Mouse (Mus musculus) ovary, postnatal 10 days (tissue): ENCODE measurements around the gene Myo1e.
"Not testable (repeated sequence)": the region's sequence is repeated elsewhere in the genome, so short reads cannot be mapped to it uniquely, and the experiment has no call there.

Experiments
- DNase-seq: peaks from one replicate; pipeline ENCODE4 v3.0.0; 2022; ENCODE audit warnings: low spot score

Myo1e gene

DNA sequence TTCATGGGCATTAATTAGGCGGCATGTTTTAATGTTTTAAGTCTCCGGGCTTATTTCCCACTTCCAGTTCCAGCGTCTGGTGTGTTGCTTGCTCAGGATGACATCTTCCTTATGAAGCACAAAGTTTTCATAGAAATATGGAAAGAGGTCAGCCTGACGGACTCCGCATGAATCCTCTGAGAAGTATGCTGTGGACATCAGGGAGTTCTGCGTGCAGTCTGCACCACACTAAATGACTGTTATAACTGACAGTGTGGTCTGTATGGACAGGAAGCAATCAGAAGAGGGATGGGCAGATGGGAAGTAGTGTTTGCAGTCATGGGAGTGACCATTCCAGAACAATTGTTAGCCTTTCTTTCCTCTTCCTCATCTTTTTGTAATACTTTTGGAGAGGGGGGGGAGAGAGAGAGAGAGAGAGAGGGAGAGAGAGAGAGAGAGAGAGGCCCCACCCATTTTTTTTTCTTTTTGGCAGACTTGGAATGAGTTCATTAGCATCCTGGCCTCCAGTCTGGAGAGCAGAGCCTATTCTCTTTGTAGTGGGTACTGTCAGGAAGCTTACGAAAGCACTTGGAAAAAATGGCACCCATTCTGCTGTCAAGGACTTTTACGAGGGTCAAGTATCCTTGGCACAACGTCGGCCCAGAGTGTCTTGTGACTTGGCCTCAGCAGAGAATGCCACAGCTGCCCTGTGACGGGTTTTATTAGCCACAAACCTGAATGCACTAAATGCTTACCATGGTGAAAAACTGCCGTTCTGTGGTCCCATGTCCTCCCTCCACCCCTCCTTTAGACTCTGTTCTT is 42.9 kb downstream of the Myo1e start:
- DNase-seq, result no peak

DNA sequence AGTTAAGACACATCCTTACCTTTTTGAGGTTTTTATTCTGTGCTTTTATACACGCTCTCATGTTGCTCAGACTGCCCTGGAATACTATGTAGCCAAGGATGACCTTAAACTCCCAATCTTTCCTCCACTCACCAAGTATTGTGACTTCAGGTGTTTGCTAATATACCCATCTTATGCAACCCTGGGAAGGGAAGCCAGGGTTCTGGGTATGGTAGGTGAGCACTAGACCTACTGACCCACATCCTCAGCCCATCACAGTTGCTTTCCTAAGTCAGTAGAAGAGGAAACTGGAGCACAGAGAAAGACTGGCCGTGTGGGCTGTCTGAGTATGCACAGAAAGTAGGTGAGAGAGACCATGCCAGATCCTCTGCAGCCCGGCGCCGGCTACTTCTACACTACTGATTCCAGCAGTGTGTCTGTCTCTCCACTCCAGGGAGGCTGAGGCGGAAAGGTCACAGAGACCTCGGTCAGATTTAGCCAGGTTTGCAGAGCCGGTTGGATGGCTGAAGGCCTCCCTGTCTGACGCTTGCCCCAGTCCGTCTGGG is 44.4 kb downstream of the Myo1e start:
- DNase-seq, result no peak

DNA sequence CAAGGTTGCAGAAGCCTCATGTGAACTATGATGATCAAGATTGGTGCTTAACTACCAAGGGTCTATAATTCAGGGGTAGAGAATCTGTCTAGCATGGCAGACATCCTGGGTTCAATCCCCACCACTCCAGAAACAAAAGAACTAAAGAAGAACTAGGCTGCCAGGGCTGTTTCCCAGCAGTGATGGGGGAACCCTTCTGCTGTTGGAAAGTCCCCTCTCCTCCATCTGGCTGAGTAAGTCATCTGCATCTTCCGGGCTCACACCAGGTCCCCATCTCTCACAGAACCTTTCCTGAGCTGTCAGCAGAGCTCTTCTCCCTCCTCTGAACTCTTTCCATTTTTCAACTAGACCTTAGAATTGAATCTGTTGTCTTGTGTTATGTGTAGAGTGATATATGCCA is 45.9 kb downstream of the Myo1e start:
- no peak for DNase-seq

DNA sequence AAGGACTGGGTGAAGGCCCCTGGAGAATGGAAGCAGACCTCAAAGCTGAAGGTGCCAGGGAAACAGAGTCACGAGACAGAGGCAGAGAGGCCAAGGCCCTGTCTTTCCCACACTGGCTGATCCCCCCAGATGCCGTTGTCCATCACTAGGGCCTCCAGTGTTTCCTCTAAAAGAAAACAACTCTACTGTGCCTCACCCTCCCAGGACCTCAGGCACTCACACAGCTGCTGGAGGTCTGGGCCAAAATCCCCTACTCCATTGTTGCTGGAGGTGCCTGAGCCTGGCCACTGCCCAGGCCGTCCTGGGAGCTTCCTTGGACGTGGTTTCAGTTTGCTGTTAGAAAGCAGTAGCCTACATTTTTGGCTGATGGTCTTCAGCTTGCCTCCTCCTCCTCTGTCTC is 47.9 kb downstream of the Myo1e start:
- no peak for DNase-seq

DNA sequence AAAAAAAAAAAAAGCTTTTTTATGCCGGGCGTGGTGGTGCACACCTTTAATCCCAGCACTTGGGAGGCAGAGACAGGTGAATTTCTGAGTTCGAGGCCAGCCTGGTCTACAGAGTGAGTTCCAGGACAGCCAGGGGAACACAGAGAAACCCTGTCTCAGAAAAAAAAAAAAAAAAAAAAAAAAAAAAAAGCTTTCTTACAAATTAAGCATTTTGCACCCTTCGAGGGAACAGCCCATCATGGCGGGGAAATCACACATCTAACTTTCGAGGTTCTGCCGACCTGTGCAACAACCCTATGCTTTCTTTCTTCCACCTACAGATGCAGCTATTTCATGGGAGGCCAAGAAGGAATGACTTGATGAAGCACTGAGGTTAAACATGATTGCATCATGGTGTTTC is 48.9 kb downstream of the Myo1e start:
- not testable (repeated sequence) for DNase-seq

DNA sequence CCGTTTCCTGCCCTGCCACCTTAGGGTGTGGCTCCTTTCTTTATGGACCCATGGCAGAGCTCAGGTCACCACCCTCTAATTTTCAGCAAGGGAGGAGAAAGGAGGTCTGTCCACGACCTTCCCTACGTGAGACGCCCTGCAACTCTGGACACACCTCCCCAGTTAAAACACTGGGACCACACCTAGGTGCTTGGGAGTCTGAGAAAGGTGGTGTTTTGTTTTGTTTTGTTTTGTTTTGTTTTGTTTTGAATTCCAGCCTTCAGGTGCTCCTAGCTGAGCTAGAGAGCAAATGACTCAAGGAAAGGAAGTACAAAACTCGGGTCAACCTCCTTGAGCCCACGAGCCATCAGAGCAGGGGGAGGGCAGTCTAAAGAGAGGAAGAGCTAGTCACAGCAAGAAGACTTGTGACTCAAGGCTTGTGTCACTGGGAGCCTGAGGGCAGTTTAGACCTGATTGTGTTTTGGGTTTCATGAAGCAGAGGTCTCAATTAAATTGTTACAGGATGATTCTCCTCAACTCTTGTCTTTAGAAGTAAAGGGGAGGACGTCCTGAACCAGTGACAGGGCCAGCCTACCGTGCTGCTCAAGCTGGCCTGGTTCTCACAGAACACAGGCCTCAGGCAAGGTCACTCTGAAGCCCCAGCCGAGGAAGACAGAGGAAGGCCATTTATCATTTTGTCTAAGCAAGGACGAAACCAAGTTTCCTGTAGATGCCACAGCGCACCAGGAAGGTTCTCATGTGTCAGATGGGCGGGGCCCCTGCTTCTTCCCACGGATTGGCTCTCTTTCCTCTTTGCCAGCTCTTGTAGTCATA is 50.3 kb downstream of the Myo1e start:
- no peak for DNase-seq

DNA sequence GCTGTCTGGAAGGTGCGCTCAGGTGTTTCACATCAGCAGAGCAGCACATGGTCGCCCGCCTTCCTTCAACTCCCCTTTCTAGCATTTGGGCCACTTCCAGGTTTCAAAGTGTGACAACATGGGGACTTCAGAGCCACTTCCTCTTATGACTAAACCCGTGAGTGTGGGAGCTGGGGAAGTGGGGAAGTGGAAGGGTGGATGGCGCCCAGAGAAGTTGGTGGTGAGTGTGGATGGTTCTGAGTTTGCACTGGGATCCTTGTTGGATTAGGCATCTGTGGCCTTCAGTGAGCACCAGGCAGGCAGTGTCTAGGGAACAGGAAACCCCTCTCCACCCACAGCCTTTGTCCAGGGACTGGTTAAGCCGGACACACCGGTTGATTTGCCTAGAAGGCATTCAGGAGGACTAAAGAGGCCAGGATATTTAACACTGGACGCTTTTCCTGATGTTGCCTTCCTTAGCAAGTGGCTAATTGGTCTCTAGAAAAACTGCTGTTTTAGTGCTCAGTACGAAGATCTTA is 53.2 kb downstream of the Myo1e start:
- DNase-seq, result no peak

DNA sequence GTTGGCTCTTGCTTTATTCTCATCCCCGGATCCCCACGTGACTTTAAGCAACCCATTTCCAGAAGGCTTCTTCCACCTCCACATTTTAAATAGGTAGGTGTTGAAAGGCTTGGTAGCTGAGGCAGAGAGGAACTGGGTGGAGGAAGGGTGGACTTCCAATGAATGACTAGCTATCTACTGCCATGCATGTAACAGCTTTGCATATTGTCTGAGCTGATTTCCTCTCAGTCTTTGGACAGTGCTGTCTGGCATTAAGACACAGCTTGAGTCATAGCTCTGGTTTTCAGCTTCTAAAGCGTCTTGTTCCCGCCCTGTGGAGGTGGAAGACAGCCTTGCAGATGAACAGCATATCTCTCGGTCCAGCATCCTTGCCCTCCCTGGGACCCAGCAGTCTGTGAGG is 54.5 kb downstream of the Myo1e start:
- DNase-seq, result no peak

DNA sequence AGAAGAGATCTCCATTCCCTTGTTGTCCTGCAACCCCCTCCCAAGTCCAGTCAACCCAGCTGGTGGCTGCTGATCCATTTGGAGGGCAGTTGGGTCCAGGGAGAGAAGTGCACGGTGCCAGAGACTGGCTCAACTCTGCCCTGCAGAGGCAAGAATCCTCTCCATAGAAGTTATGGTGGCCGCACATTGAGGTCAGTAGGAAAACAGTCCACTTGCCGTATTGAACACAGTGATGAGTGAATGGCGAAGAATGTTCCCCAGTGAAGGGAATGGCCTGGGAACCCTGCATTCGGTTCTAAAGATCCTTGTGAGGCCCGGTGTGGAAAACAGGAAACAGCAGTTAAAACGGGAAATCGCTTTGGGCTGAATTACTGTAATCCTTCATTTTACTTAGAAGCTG is 56.0 kb downstream of the Myo1e start:
- no peak for DNase-seq

DNA sequence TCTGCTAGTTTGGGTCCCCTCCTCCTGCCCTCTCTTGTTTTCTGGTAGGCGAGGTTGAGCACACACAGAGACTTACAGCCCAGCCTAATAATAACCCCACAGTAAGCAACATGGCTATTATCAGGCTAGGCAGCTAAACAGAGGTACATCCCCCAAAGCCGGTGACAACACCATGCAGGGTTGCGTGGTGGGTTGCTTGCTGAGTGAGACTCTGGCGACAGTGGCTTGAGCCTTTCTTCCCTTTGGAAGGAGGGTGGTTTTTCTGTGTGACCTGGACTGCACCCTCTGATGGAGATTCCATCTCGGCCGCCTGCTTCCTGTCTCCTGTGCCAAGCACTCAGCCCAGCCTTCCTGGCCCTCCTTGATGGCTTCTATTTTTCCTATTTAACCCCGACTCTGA is 56.6 kb downstream of the Myo1e start:
- DNase-seq, result no peak

DNA sequence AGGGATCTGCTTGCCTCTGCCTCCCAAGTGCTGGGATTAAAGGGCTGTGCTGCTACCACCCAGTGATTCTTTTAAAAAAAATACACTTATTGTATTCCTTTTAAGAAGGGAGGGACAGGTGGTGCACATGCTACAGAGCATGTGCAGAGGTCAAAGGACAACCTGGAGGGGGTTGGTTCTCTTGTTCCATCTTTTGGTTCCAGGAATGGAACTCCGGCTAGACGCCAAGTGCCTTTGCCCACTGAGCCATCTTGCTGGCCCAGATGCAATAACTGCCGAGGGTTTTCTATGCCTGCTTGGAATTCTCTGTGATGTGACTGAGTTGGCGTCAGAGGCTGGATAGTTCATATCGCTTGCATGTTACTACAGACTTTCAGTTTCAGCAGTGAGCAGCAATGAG is 58.4 kb downstream of the Myo1e start:
- DNase-seq, result no peak

DNA sequence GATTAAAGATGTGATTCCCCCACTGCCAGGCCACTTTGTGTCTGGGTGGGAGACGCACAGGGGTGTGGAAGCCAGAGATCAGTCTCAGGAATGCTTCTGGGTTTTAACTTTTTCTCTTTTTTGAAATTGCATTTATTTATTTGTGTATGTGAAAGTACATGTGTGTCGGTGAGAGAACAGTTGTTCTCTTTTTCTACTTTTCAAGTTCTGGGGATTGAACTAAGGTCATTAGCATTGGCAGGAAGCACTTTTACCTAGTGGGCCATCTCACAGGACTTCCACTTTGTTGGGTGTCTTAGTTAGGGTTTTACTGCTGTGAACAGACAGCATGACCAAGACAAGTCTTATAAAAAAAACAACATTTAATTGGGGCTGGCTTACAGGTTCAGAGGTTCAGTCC is 59.0 kb downstream of the Myo1e start:
- no peak for DNase-seq

DNA sequence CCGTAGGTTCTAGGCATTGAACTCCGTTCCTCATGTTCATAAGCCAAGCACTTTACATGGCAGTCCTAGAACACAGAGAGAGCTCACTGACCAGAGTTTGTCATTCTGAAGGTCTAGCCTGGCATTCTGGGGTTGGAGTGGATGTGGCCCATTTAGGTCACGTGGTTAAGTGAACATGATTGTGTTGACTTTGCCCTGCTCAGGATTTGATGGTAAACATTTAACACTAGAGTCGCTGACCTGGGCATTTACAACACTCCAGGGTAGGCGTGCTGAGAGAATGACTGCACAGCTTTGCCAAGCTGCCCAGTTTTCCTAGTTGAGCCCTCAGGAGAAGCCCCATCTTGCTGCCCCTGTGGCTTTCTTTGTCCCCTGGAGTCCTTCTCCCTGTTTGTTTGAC is 60.0 kb downstream of the Myo1e start:
- DNase-seq, result no peak

DNA sequence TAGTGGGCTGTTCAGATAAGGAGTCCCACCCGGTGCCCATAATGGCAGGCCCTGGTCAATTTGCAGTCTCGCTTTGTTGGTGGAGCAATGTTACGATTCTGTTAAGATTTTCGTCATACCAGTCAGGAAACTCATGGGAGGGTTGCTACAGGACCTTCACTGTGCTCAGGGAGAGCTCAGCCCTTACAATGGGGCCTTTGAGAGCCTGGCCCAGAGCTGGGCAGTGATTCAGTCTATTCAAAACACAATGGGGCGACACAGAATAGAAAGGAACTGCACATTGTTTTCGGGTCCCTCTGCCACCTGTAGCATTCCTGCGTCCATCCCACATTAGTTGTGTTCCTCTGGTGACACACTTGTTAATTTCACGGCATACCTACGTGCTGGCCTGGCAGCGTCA is 62.2 kb downstream of the Myo1e start:
- no peak for DNase-seq

DNA sequence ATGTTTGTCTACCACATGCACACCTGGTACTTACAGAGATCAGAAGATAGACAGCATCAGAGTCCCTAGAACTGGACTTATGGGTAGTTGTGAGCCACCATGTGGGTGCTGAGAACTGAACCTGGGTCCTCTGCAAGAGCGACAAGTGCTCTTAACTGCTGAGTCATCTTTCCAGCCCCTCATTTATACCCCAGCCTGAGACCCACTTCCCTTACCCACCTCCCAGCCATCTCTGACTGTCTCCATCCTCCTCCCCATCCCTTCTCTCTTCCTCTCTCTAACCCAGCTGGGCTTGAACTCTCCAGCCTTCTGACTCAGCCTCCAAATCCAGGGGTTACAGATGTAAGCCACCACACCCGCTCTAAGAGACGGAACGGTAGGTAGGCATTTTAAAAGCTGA is 63.3 kb downstream of the Myo1e start:
- DNase-seq, result no peak

DNA sequence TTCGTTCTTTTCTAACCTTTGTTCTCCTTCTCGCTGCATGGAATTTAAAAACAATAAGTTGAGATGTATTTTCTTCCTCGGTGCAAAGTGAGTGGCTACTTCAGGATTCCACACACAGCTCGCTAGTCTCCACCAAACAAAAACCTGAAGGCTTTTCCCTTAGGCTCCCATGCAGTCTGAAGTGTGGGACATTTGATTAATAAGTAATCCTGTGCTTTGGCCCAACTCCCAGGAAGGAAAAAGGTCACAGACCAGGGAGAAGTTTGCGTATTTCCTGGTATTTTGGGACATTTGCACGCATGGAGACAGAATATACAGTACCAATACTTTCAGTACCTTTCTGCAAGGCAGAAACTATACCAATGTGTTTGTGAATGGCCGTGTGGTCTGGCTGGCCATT is 64.0 kb downstream of the Myo1e start:
- no peak for DNase-seq

DNA sequence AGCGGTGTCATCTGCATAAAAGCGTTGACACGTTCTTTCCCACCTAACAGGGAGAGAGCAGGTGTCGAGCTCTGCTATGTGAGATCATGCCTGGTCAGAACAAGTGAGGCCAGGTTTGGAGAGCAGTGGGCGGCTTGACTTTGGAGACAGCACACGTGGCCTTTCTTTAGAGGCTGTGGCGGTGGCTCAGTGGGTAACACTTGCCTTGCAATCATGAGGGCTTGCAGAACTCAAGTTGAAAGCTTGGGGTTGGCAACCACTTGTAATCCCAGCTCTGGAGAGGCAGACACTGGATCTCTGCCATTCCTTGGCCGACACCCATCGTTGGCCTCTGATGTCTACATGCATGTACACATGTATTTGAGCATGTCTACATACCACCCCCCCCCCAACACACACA is 64.5 kb downstream of the Myo1e start:
- DNase-seq, result no peak

DNA sequence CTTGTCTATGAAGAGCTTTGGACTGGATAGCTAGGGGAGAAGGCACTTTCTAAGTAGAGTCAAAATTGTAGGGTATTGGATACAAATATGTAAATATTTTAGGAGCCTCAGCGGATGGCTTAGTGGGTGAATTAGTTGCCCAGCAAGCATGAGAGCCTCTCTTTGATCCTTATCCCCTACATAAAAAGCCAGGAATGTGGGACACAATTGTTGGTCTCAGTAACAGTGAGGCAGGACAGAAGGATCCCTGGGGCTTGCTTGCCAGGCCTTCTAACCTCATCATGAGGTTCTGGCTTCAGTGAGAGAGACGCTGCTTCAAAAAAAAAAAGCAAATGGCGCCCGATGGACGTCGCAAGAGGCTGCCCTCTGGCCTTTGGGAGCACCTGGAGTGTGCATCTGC is 66.9 kb downstream of the Myo1e start:
- no peak for DNase-seq

DNA sequence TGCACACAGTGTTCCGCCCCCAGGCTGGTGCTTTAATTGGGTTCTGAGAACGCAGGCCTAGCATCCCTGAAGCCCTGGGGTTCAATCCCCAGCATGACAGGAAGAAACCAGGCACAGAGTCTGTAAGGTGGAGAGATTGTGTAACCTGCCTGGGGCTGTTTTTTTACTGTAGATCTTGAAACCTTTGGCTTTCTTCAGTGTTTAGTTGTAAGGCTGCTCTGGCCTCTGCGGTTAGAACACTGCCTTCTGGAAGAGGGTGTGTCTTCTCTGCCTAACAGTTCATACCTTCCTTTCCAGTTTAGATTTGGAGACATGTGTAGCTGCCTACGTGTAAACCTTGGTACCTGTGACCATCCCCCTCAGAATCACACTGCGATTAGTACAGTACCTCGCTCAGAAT is 67.3 kb downstream of the Myo1e start:
- DNase-seq, result no peak

DNA sequence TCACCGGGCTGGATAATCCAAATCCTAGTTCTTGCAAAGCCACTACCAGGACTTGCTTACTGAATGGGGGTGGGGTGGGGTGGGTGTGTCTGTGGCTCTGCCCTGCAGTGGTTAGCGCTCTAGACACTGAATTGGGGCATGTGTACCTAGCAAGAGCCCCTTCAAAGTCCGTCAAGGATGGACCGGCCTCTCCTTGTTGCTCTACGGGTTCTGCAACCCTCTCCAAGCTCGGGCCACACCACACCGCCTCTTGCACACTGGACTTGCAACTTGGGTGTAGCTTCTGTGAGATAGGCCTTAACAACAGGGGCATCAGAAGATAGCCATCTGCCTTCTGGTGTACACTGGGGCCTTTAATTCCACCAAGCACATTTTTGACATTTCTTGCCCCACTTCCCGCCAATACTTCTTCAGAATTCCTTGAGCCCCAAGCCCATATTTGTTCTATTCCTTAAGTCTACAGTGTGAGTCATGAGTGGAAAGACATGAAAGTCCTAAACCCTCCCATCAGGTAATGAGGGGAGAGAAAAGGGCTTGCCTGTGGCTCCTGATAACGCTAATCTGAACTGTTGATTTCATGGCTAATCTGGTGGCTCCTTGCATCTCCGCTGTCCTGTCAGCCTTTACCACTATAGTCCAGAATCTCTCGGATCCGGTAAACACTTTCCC is 67.9 kb downstream of the Myo1e start:
- no peak for DNase-seq

DNA sequence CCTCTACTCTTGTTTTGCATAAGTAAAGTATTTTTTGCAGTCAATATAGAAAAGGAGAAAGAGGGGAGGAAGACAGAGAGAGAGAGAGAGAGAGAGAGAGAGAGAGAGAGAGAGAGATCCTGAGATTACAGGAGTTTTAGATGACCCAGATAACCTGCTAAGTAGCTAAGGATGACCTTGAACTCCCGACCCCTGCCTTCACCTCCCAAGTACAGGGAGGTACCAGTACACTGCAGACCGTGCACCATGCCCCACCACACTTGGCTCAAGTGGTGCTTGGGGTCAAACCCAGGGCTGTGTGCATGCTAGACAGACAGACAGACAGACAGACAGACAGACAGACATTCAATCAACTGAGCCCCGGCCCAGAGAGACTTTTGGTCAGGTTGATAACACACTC is 69.9 kb downstream of the Myo1e start:
- DNase-seq, result no peak

DNA sequence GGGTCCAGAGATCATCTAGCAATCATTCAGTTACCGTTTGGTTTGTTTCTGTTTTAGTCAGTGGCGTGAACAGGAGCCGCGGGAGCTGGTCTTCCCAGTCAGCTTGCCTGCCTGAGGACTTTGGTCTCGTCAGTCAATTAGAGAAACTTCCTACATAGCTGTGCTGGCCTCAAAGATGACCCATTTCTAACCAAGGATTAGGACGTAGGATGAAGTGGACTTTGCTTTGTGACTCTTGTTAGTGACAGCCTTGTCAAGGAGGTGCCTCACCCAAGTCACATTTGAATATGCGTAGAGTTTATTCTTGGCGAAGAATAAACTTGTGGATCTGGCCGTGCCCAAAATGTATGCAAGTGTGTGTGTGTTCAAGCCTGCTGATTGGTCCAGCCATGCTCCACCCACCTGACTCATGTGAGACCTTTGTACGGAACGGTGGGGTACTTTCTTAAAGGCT is 70.4 kb downstream of the Myo1e start:
- DNase-seq, result no peak

DNA sequence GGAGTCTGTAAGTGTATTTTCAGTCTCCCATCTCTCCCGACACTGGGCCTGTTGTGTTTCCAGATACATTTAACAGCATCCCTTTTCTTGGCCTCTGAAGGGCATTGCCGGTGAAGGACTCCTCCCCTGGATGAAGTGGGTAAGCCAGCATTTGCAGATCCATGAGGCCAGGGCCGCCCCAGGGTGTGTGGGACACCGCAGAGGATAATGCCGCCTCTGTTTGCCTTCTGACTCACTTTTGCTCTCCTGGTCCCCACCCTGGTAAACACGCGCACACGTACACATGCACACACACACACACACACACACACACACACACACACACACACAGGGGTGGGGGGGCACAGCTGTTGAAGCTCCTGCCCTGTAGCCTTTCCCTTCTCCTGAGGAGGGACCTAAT is 74.3 kb downstream of the Myo1e start:
- DNase-seq, result no peak
